Mouse (Mus musculus) megakaryocyte, embryonic 14.5 days (primary cell): ENCODE results near the gene Fat2.

Experiments used
- FLI1 ChIP-seq: IDR thresholded peaks from 2 replicates; pipeline ENCODE4 v1.6.1; 2012; ENCODE audit warnings: low read length, inconsistent platforms, mixed read lengths
- GATA1 ChIP-seq: IDR thresholded peaks from 3 replicates; pipeline ENCODE4 v1.6.1; 2012; ENCODE audit warnings: mixed read lengths, low read length, inconsistent platforms, borderline replicate concordance

- TF ChIP-seq GATA1 (no peak), FLI1 (no peak)
These were observed 96.9 kb downstream of the Fat2 start for GRCm38 (mm10) chr11:55239496-55239895.
